Mouse (Mus musculus): ENCODE data around the gene Raf1.
"Not testable (repeated sequence)": the region's sequence is repeated elsewhere in the genome, so short reads cannot be mapped to it uniquely, and the experiment has no call there.

The Raf1 gene

GRCm38 (mm10) chr6:115681066-115681465 lies 4.6 kb upstream of the Raf1 start:
- DNase-seq (ENCODE audit: low read depth): no peak

- no peak for DNase-seq (ENCODE audit: low read depth)
These were observed 1.6 kb upstream of the Raf1 start for GRCm38 (mm10) chr6:115678012-115678411.

GRCm38 (mm10) chr6:115677441-115677840 lies 1.0 kb upstream of the Raf1 start:
- no peak for DNase-seq (ENCODE audit: low read depth)

- DNase-seq (ENCODE audit: low read depth): no peak
These were observed 713 bp downstream of the Raf1 start for GRCm38 (mm10) chr6:115675508-115676336.

- no peak for DNase-seq (ENCODE audit: low read depth)
These were observed 1.3 kb downstream of the Raf1 start for GRCm38 (mm10) chr6:115675166-115675507.

- no peak for DNase-seq (ENCODE audit: low read depth)
These were observed 2.1 kb downstream of the Raf1 start for GRCm38 (mm10) chr6:115674316-115674715.

- no peak for DNase-seq (ENCODE audit: low read depth)
These were observed 3.7 kb downstream of the Raf1 start for GRCm38 (mm10) chr6:115672700-115673099.

GRCm38 (mm10) chr6:115666641-115667040 lies 9.8 kb downstream of the Raf1 start:
- DNase-seq (ENCODE audit: low read depth): no peak

GRCm38 (mm10) chr6:115664268-115664667 lies 12.2 kb downstream of the Raf1 start:
- DNase-seq (ENCODE audit: low read depth): no peak

- DNase-seq (ENCODE audit: low read depth): no peak
These were observed 17.6 kb downstream of the Raf1 start for GRCm38 (mm10) chr6:115658802-115659201.

GRCm38 (mm10) chr6:115653939-115654338 lies 22.5 kb downstream of the Raf1 start:
- no peak for DNase-seq (ENCODE audit: low read depth)

GRCm38 (mm10) chr6:115651719-115652118 lies 24.7 kb downstream of the Raf1 start:
- DNase-seq (ENCODE audit: low read depth): no peak

- DNase-seq (ENCODE audit: low read depth): peak; percentile 83
These were observed 25.7 kb downstream of the Raf1 start for GRCm38 (mm10) chr6:115650476-115651427.

- no peak for DNase-seq (ENCODE audit: low read depth)
These were observed 26.6 kb downstream of the Raf1 start for GRCm38 (mm10) chr6:115649792-115650365.

GRCm38 (mm10) chr6:115643315-115643714 lies 33.1 kb downstream of the Raf1 start:
- DNase-seq (ENCODE audit: low read depth): no peak

- DNase-seq (ENCODE audit: low read depth): not testable (repeated sequence)
These were observed 38.2 kb downstream of the Raf1 start for GRCm38 (mm10) chr6:115638188-115638587.

- DNase-seq (ENCODE audit: low read depth): no peak
These were observed 42.4 kb downstream of the Raf1 start for GRCm38 (mm10) chr6:115634015-115634414.

GRCm38 (mm10) chr6:115631056-115631795 lies 45.2 kb downstream of the Raf1 start:
- DNase-seq (ENCODE audit: low read depth): no peak

- DNase-seq (ENCODE audit: low read depth): no peak
These were observed 50.3 kb downstream of the Raf1 start for GRCm38 (mm10) chr6:115626121-115626520.

- no peak for DNase-seq (ENCODE audit: low read depth)
These were observed 55.5 kb downstream of the Raf1 start for GRCm38 (mm10) chr6:115620942-115621341.

GRCm38 (mm10) chr6:115619818-115620217 lies 56.6 kb downstream of the Raf1 start:
- no peak for DNase-seq (ENCODE audit: low read depth)

GRCm38 (mm10) chr6:115615983-115616382 lies 60.5 kb downstream of the Raf1 start:
- no peak for DNase-seq (ENCODE audit: low read depth)
